Mouse (Mus musculus): ENCODE measurements around the gene Slc16a13. TPM values are rescaled to one million over a fixed set of nuclear protein-coding genes. Genes with fewer than 3 reads are reported as not detected.

Gene Slc16a13
- 6.0 and 6.9 TPM in 2 replicates for polyA plus RNA-seq (2015; fragmentation: Nextera tagmentation; extraction: Ambion mirVana)

DNA sequence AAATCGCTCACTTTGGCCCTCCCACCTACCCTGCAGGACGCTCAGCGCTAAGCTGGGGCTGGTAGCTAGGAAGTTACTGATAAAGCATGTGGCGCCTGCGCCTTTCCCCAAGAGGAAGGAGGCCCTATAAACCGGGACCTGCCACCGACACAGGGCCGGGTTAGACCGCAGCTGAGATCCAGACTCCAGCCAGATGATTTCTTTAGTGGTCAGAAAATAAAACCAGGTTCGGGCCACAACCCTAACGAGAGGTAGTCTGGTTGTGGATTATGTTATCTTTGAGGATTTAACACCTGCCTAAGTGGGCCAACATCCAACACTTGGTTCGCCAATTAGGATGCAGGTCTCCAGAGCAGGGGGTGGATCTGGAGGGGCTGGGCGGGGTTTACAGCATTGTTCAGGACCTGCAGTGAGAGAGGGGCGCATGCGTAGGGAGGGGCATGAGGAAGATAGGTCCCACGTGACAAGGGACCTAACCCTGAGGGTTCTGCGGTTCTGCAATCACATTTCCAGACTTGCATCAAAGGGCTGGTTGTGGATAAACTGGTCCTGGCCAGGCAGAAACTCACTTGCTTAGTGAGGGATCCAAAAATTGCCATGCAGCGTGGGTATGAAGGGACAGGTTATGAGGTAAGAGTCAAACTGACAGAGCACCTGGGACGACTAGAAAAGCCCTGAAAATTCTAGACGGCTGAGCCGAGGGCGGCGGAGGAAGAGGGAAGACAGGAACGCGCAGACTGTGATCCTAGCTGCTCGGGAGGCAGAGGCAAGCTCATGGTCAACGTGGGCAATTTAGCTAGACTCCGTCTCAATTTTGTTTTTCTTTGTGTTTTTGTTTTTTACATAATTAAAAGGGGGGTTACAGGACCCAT lies at the start of gene Slc16a13:
Gene Slc16a13 (minus strand): TSS at position 334 of the 872 bp plus-strand sequence.
- Histone ChIP-seq H3K27me3 (ENCODE audit: control insufficient read depth, insufficient read depth, low read depth, low read length) (peaks cover 4% of the 10 kb centered on the region), H3K9me3 (ENCODE audit: control insufficient read depth, low read length) (no peaks in the 10 kb centered on the region), H3K4me2 (ENCODE audit: low read depth, low read length) (peak within 1 kb of the TSS; percentile 95), H3K36me3 (ENCODE audit: control insufficient read depth, insufficient read depth, low read length) (no peaks in the 10 kb centered on the region), H3K9ac (ENCODE audit: low read length) (peak within 1 kb of the TSS; percentile 75), H3K4me3 (ENCODE audit: low read length) (peak within 1 kb of the TSS; percentile 58), H3K4me1 (replicated peaks; ENCODE audit: control insufficient read depth, insufficient read depth, low read length) (peaks cover 5% of the 10 kb centered on the region; the same call in 1 of the 2 replicates), H3K27ac (ENCODE audit: low read length) (peak within 1 kb of the TSS; percentile 80)
- under 1% methylated on average over 28 of the region's 28 CpGs for WGBS
- ATAC-seq (ENCODE audit: low read depth), result peak; percentile 95

DNA sequence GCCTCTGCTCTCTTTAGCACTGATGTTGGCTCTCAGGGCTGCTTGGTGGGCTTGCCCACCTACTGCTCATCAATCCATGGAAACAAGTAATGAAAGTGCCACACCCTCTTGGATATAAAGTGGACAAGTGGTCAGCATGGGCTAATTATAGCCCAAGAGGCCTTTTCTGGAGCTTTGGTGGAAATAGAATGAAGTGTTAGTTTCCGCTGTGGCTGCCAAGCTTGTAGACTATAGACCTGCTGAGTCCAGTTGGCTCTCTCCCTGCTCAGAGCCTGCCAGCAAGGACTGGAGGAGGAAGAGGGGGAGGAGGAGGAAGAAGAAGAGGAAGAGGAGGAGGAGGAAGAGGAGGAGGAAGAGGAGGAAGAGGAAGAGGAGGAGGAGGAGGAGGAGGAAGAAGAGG lies 45.5 kb upstream of the Slc16a13 start:
- peak; percentile 61; the same call in 1 of the 2 replicates for ATAC-seq (ENCODE audit: low read depth)
- Histone ChIP-seq H3K27me3 (ENCODE audit: control insufficient read depth, insufficient read depth, low read depth, low read length) (no peaks in the 10 kb centered on the region), H3K36me3 (ENCODE audit: control insufficient read depth, insufficient read depth, low read length) (no peaks in the 10 kb centered on the region), H3K4me2 (ENCODE audit: low read depth, low read length) (no peak overlapping the region), H3K27ac (ENCODE audit: low read length) (no peak overlapping the region), H3K4me3 (ENCODE audit: low read length) (no peak overlapping the region), H3K4me1 (replicated peaks; ENCODE audit: control insufficient read depth, insufficient read depth, low read length) (peaks cover 4% of the 10 kb centered on the region), H3K9me3 (ENCODE audit: control insufficient read depth, low read length) (no peaks in the 10 kb centered on the region; the same call in 1 of the 2 replicates), H3K9ac (ENCODE audit: low read length) (no peak overlapping the region)
- 76% methylated on average over 1 of the region's 1 CpGs for WGBS

DNA sequence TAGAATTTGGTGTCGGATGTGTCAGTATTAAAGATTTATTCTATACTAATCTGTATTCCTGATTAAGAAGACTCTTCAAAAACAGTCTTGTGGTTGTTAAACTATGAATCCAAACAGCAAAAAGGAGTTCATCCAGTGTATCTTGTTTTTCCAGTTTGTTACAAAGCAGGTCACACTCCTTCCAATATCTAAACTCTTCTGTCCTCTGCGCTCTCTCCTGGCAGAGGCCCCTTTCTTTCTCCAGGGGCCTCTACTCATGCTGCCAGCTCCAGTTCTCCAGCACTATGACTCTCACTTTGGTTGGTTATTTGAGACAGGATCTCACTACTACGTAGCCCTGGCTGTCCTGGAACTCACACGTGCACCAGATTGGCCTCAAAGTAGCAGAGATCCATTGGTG lies 45.0 kb upstream of the Slc16a13 start:
- no peak overlapping the region for H3K4me3 ChIP-seq (ENCODE audit: low read length)
- H3K27me3 ChIP-seq (ENCODE audit: control insufficient read depth, insufficient read depth, low read depth, low read length), result no peaks in the 10 kb centered on the region
- H3K9ac ChIP-seq (ENCODE audit: low read length), result no peak overlapping the region
- H3K36me3 ChIP-seq (ENCODE audit: control insufficient read depth, insufficient read depth, low read length), result no peaks in the 10 kb centered on the region
- H3K27ac ChIP-seq (ENCODE audit: low read length), result no peak overlapping the region
- H3K4me2 ChIP-seq (ENCODE audit: low read depth, low read length), result no peak overlapping the region
- H3K4me1 ChIP-seq (replicated peaks; ENCODE audit: control insufficient read depth, insufficient read depth, low read length), result peaks cover 4% of the 10 kb centered on the region
- WGBS, result 57% methylated on average over 4 of the region's 4 CpGs
- no peaks in the 10 kb centered on the region; the same call in 1 of the 2 replicates for H3K9me3 ChIP-seq (ENCODE audit: control insufficient read depth, low read length)
- no peak for ATAC-seq (ENCODE audit: low read depth)

DNA sequence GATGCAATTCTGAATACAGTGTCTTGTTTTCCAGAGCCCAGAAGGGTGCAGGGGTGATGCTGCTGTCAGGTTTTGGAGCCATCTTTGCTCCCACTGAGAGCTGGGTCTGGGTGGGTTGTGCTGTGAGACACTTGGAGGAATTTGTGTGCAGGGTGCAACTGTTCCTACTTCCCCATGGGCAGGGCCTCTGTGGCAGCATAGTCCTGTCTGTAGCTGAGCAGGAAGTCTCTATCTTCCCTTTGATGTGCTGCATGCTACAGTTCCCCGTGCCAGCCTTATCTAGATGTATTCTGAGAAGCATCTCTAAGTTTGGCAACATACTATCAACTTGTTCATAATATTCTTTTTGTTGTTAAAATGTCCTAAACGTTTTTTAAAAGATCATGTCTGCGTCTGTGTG lies 44.4 kb upstream of the Slc16a13 start:
- no peak overlapping the region for H3K27ac ChIP-seq (ENCODE audit: low read length)
- no peak overlapping the region for H3K4me2 ChIP-seq (ENCODE audit: low read depth, low read length)
- WGBS, result 33% methylated on average over 3 of the region's 3 CpGs
- no peak for ATAC-seq (ENCODE audit: low read depth)
- H3K9me3 ChIP-seq (ENCODE audit: control insufficient read depth, low read length), result no peaks in the 10 kb centered on the region; the same call in 1 of the 2 replicates
- peaks cover 4% of the 10 kb centered on the region for H3K4me1 ChIP-seq (replicated peaks; ENCODE audit: control insufficient read depth, insufficient read depth, low read length)
- no peaks in the 10 kb centered on the region for H3K36me3 ChIP-seq (ENCODE audit: control insufficient read depth, insufficient read depth, low read length)
- H3K9ac ChIP-seq (ENCODE audit: low read length), result no peak overlapping the region
- no peaks in the 10 kb centered on the region for H3K27me3 ChIP-seq (ENCODE audit: control insufficient read depth, insufficient read depth, low read depth, low read length)
- H3K4me3 ChIP-seq (ENCODE audit: low read length), result no peak overlapping the region

DNA sequence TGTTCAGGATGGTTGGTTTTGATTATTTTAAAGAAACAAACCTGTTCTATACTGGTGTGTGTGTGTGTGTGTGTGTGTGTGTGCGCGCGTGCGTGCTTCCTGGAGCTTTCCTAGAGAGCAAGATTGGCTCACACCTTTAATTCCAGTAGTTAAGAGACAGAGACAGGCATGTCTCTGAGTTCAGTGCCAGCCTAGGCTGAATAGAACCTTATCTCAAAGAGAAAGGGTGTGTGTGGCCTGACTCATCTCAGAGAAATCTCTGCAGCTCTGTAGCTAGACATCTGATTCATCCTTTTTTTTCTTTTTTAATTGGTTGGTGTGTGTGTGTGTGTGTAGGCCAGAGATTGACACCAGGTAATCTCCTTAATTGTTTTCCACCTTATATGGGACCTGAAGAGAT lies 38.2 kb upstream of the Slc16a13 start:
- ATAC-seq (ENCODE audit: low read depth), result no peak
- Histone ChIP-seq H3K4me1 (replicated peaks; ENCODE audit: control insufficient read depth, insufficient read depth, low read length) (peaks cover 7% of the 10 kb centered on the region; the same call in 1 of the 2 replicates), H3K36me3 (ENCODE audit: control insufficient read depth, insufficient read depth, low read length) (no peaks in the 10 kb centered on the region), H3K27me3 (ENCODE audit: control insufficient read depth, insufficient read depth, low read depth, low read length) (peaks cover 12% of the 10 kb centered on the region), H3K9me3 (ENCODE audit: control insufficient read depth, low read length) (no peaks in the 10 kb centered on the region; the same call in 1 of the 2 replicates), H3K4me2 (ENCODE audit: low read depth, low read length) (no peak overlapping the region), H3K9ac (ENCODE audit: low read length) (no peak overlapping the region), H3K27ac (ENCODE audit: low read length) (no peak overlapping the region), H3K4me3 (ENCODE audit: low read length) (no peak overlapping the region)
- 82% methylated on average over 4 of the region's 4 CpGs for WGBS

DNA sequence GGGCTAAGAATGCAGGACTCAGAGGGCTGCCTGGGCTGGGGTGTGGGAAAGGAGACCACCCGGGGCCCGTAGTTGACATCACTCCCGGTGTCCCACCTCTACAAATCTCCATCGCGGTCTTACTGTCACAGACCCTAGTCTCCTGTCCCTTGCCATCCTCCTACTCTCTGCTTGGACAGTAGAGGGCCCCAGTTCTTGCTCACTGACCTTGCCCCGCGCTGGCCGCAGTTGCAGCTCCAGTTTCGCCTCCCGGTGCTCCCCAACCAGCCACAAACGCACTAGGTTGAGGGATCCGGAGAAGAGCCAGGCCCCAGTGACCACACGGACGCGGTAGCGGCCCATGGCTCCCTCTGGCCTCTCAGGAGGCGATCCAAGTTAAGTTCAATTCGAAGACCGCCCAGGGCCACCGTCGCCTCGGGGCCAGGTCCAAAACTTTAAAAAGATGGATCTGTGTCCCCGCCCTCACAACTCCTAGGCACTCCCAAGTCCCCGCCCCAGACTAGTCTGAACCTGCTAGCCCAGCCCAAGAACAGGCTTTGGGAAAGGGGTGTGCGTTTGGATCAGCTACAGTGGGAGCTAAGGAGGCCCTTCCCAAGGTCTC lies 34.2 kb upstream of the Slc16a13 start, which contains the start of gene Alox12:
Gene Alox12 (minus strand): TSS at position 423 of the 601 bp plus-strand sequence.
- peaks cover 7% of the 10 kb centered on the region; the same call in 1 of the 2 replicates for H3K4me1 ChIP-seq (replicated peaks; ENCODE audit: control insufficient read depth, insufficient read depth, low read length)
- H3K27ac ChIP-seq (ENCODE audit: low read length), result no peak within 1 kb of the TSS
- H3K4me2 ChIP-seq (ENCODE audit: low read depth, low read length), result peak within 1 kb of the TSS; percentile 53
- no peaks in the 10 kb centered on the region for H3K9me3 ChIP-seq (ENCODE audit: control insufficient read depth, low read length)
- peak within 1 kb of the TSS; percentile 39 for H3K4me3 ChIP-seq (ENCODE audit: low read length)
- 3% methylated on average over 25 of the region's 25 CpGs for WGBS
- H3K27me3 ChIP-seq (ENCODE audit: control insufficient read depth, insufficient read depth, low read depth, low read length), result peaks cover 30% of the 10 kb centered on the region
- H3K36me3 ChIP-seq (ENCODE audit: control insufficient read depth, insufficient read depth, low read length), result no peaks in the 10 kb centered on the region
- ATAC-seq (ENCODE audit: low read depth), result peak; percentile 74
- H3K9ac ChIP-seq (ENCODE audit: low read length), result peak within 1 kb of the TSS; percentile 52

DNA sequence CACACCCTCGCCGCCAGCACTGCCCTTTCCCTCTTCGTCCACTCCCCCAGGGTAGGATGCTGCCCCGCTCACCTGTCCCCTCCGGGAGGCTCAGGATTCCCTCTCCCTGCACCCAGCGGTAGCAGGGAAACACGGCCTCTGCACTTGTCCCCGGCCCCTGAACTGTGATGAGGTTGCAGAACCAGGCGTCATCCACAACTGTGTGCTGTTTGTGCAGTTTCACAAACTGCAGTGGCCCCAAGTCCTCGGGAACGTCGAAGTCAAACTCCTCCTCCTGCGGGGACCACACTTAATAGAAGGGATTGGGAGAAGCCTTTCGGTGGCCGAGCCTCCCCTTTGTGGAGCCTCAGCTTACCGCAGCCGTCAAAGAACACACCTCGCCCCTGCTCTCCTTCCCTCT lies 33.5 kb upstream of the Slc16a13 start:
- Histone ChIP-seq H3K9ac (ENCODE audit: low read length) (peak overlapping the region; percentile 52), H3K4me3 (ENCODE audit: low read length) (peak overlapping the region; percentile 39), H3K27ac (ENCODE audit: low read length) (no peak overlapping the region), H3K9me3 (ENCODE audit: control insufficient read depth, low read length) (no peaks in the 10 kb centered on the region), H3K4me2 (ENCODE audit: low read depth, low read length) (peak overlapping the region; percentile 53), H3K4me1 (replicated peaks; ENCODE audit: control insufficient read depth, insufficient read depth, low read length) (peaks cover 7% of the 10 kb centered on the region; the same call in 1 of the 2 replicates), H3K27me3 (ENCODE audit: control insufficient read depth, insufficient read depth, low read depth, low read length) (peaks cover 30% of the 10 kb centered on the region), H3K36me3 (ENCODE audit: control insufficient read depth, insufficient read depth, low read length) (no peaks in the 10 kb centered on the region)
- WGBS, result 4% methylated on average over 18 of the region's 18 CpGs
- ATAC-seq (ENCODE audit: low read depth), result peak; percentile 23; the same call in 1 of the 2 replicates

DNA sequence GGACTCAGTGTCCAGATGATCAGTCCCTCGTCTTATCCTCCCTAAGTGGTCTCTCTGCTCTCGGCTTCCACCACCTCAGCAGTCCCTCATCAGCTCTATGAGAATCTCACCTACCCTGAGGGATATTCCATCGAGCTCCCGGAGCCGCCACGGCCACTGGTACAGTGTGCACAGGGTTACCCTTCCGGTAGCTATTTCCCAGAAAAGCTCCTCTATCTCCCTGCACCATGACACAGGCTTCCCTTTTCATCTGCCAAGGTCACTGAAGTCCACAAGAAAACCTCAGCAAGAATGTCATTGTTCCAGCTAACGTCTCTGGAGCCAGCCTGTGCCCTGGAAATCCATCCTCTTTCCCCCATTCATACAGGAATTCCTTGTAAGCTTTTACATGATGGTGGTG lies 31.0 kb upstream of the Slc16a13 start:
- H3K27me3 ChIP-seq (ENCODE audit: control insufficient read depth, insufficient read depth, low read depth, low read length), result peaks cover 30% of the 10 kb centered on the region
- ATAC-seq (ENCODE audit: low read depth), result no peak

DNA sequence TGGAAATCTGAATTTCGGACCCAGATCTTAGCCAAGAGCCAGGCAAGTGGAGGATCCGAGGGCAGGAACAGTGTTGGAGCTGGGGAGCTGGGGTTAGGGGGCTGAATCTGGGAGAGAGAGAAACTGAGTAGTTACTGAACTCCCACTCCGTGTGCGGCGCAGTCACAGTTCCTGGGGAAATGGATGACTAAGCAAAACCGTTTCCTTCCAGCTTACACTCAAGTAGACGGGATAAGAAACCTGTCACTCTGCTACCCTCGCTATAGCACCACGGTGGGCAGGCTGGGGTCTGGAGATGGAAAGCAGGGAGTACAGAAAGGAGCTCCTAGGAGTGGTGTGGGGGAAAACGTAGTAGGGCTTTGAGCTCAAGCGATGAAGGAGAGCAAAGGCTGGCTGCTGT lies 29.3 kb upstream of the Slc16a13 start:
- H3K9me3 ChIP-seq (ENCODE audit: control insufficient read depth, low read length), result no peaks in the 10 kb centered on the region
- H3K27me3 ChIP-seq (ENCODE audit: control insufficient read depth, insufficient read depth, low read depth, low read length), result peaks cover 26% of the 10 kb centered on the region
- H3K36me3 ChIP-seq (ENCODE audit: control insufficient read depth, insufficient read depth, low read length), result no peaks in the 10 kb centered on the region
- H3K4me3 ChIP-seq (ENCODE audit: low read length), result no peak overlapping the region
- no peak overlapping the region for H3K27ac ChIP-seq (ENCODE audit: low read length)
- WGBS, result 56% methylated on average over 11 of the region's 11 CpGs
- H3K9ac ChIP-seq (ENCODE audit: low read length), result no peak overlapping the region
- H3K4me1 ChIP-seq (replicated peaks; ENCODE audit: control insufficient read depth, insufficient read depth, low read length), result peaks cover 7% of the 10 kb centered on the region; the same call in 1 of the 2 replicates
- no peak for ATAC-seq (ENCODE audit: low read depth)
- no peak overlapping the region for H3K4me2 ChIP-seq (ENCODE audit: low read depth, low read length)

More for the DNA sequence above, 31.0 kb upstream of the Slc16a13 start:
- Histone ChIP-seq H3K4me3 (ENCODE audit: low read length) (no peak overlapping the region), H3K27ac (ENCODE audit: low read length) (no peak overlapping the region), H3K36me3 (ENCODE audit: control insufficient read depth, insufficient read depth, low read length) (no peaks in the 10 kb centered on the region), H3K9me3 (ENCODE audit: control insufficient read depth, low read length) (no peaks in the 10 kb centered on the region), H3K4me2 (ENCODE audit: low read depth, low read length) (no peak overlapping the region), H3K4me1 (replicated peaks; ENCODE audit: control insufficient read depth, insufficient read depth, low read length) (peaks cover 7% of the 10 kb centered on the region; the same call in 1 of the 2 replicates), H3K9ac (ENCODE audit: low read length) (no peak overlapping the region)
- 71% methylated on average over 8 of the region's 8 CpGs for WGBS

Measured in lung, embryonic 16.5 days (tissue).